Mouse (Mus musculus): Measurements from ENCODE around the gene Pdzd8.

- TF ChIP-seq CTCF (conservative IDR thresholded peaks at IDR 0.05; ENCODE audit: low read length) = no peak
- TF ChIP-seq NANOG (IDR thresholded peaks at IDR 0.05; ENCODE audit: borderline replicate concordance, low read length) = no peak
Observed at GRCm38 (mm10) chr19:59264838-59265532, 80.6 kb downstream of the Pdzd8 start.
